Mouse (Mus musculus) brain, adult 2 months (tissue): ENCODE data around the gene Arel1.
A peak's percentile ranks its signal among the peaks of the same experiment; 100 is the strongest.

ENCODE experiments used
- DNase-seq: peaks from one replicate; pipeline ENCODE4 v3.0.0; 2011; ENCODE audit warnings: low read depth, low spot score

The Arel1 gene

GRCm38 (mm10) chr12:84907024-84907626, 63.6 kb downstream of the Arel1 start:
- peak; percentile 20 for DNase-seq

GRCm38 (mm10) chr12:84904399-84904798, 66.3 kb downstream of the Arel1 start:
- DNase-seq, result no peak

GRCm38 (mm10) chr12:84900317-84900716, 70.4 kb downstream of the Arel1 start:
- DNase-seq, result no peak

GRCm38 (mm10) chr12:84897322-84897721, 73.4 kb downstream of the Arel1 start:
- DNase-seq, result no peak

GRCm38 (mm10) chr12:84896235-84896634, 74.5 kb downstream of the Arel1 start:
- DNase-seq, result no peak

- no peak for DNase-seq
Measured at GRCm38 (mm10) chr12:84893648-84894628, 76.8 kb downstream of the Arel1 start.

- DNase-seq, result no peak
Measured at GRCm38 (mm10) chr12:84890289-84890688, 80.4 kb downstream of the Arel1 start.

GRCm38 (mm10) chr12:84885107-84885876, 85.4 kb downstream of the Arel1 start:
- DNase-seq, result no peak

- no peak for DNase-seq
Measured at GRCm38 (mm10) chr12:84884423-84885076, 86.2 kb downstream of the Arel1 start.

GRCm38 (mm10) chr12:84882796-84883195, 87.9 kb downstream of the Arel1 start:
- DNase-seq, result no peak

- DNase-seq, result peak; percentile 76
Measured at GRCm38 (mm10) chr12:84880091-84880490, 90.6 kb downstream of the Arel1 start.

- DNase-seq, result peak; percentile 81
Measured at GRCm38 (mm10) chr12:84876481-84877121, 94.1 kb downstream of the Arel1 start, which contains the start of gene Ltbp2. Gene Ltbp2 (minus strand): TSS chr12:84876532.

GRCm38 (mm10) chr12:84875761-84876480, 94.8 kb downstream of the Arel1 start:
- peak; percentile 41 for DNase-seq

GRCm38 (mm10) chr12:84873434-84873833, 97.3 kb downstream of the Arel1 start:
- DNase-seq, result peak; percentile 71

GRCm38 (mm10) chr12:84872310-84872709, 98.4 kb downstream of the Arel1 start:
- DNase-seq, result no peak
